Mouse (Mus musculus): ENCODE results near the gene Taf9. TPM values are rescaled to one million over a fixed set of nuclear protein-coding genes. Genes with fewer than 3 reads are reported as not detected.

The Taf9 gene
- 22.7 and 43.3 TPM in 2 replicates for polyA plus RNA-seq (2012)

DNA sequence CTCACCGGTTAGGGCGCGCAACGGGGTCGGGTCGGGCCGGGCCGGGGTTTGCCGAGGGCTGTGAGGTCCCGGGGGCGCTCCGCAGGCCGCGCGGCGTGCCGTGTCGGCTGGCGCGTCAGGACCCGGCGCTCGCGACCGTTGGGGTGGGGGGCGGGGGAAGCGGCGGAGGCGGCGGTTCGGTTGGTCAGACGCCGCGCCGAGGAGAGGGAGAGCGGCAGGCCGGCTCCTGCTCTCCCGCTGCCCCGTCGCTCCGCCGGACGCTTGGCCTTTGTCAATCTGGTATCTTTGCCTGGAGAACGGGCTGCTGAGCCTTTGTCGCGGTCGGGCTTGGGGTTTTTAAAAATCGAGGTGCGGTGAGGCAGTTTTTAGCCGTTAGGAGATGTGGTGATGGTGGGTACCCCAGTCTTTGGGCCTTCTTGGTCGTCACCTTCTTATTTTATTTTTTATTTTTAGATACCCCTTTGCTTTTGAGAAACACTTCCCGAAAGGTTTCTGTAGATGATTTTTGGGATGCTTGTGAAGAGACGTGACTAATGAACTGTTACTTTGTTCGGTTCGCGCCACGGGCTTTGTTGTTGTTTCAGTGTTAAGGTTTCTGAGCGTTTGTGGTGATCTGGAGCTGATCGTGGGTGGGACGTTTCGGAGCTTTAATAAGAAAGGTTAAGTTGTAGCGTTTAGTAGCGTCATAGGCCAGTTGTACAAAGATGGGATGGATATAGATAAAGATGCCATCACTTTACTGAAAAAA, at the start of gene Taf9:
Gene Taf9, plus strand, starts transcription at position 141 of the 748 bp plus-strand sequence.
- no peak for TF ChIP-seq GATA1 (IDR thresholded peaks at IDR 0.05; ENCODE audit: low read length)

DNA sequence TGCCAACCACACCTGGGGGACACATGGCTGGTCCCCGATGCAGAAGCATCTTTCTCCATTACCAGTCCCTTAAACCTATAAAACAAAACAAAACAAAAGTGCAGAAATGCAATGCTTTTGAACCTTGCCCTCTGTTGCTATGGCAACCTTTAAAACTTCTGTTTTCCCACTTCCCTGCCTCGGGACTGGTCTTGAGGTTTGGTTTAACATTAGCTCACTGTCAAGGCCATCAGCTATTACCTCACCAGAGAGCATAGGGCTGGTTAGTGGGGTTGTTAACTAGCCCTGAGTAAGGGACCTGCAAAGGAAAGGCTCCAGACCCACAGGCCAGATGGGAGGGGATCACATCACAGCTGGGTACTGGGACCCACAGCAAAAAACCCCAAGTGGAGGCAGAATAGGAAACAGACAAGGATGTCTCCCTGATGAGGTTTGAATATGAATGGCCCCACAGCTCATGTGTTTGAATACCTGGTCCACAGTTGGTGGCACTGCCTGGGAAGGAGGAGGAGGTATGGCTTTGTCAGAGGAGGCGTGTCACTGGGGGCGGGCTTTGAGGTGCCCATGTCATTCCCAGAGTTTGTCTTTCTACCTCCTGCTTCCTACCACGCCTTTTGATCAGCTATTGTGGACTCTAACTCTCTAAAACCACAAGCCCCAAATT, 49.0 kb upstream of the Taf9 start:
- TF ChIP-seq GATA1 (IDR thresholded peaks at IDR 0.05; ENCODE audit: low read length), result no peak

DNA sequence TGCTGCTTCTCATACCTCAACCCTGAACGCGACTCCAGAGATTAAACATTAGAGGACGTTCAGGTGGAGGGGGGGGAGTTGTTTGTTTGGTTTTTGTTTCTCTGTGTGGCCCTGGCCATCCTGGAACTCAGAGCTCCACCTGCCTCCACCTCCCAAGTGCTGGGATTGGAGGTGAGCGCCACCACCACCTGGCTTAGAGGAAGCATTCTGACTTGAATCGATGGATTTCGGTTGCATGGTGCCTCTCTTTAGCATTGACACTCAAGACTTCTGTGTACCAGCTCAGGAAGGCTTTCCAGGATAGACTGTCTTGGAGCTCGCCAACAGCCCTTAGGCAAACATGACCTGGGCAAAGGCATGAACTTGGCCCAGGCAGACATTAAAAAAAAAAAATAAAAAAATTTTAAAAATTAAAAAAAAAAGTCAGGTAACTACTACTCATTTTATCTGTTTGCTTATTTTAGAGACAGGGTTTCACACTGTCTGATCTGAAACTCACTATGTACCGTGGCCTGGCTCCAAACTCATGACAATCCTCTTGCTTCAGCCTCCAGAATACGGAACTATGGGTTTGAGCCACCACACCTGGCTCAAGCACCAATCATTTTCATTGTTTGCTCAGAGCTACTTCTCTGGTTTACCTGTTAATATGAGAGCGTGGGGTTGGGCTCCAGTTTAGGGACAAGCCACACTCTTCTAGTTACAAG, 48.2 kb upstream of the Taf9 start:
- no peak for TF ChIP-seq GATA1 (IDR thresholded peaks at IDR 0.05; ENCODE audit: low read length)

DNA sequence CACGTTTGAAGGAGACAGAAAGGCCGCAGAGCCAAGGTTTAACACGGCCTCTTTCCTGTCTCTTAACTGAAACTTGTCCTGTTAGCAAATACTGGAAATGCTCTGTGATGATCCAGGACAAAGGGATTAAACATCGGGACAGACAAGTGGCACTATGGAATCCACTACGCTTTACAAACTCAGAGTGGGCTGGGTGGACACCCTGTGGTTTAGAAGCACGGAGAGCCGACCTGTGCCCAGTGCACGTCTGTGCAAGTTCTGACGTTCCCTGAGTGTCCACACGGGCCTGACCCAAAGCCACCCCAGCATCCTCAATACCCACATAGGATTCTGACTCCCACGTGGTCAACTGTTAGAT, 47.7 kb upstream of the Taf9 start:
- TF ChIP-seq GATA1 (IDR thresholded peaks at IDR 0.05; ENCODE audit: low read length), result no peak

DNA sequence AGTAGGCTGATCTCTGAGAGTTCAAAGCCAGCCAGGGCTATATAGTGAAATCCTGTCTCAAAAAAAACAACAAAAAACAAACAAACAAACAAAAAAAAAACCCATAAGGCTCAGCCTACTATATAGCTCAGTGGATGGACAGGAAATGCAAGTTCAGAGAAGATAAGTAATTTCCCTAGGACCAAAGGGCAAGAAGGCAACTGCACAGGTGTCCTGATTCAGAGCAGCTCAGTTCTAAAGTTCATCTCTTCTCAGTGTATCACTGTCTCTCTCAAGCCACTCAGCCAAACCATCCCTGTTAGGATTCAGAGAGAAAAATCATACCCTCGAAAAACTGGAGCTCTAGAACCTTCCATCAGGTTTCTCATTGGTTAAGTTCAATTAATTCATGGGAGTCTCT, 45.5 kb upstream of the Taf9 start:
- TF ChIP-seq GATA1 (IDR thresholded peaks at IDR 0.05; ENCODE audit: low read length), result no peak

DNA sequence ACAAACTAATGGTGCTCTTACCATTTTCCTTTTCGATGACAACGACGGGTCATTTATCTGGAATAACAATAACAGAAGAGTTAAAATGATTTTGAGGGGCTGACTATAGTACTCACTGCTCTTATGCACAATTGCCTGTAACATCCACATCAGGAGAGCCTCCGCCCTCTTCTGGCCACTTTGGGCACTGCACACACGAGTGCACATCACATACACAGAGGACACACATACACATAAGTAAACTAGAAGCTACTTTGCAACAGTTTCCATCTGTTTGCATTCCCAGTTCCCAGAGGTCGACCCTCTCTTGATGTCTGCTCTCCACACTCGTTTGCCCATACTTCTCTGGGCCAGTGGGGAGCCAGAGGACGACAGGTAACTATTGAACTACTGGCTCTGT, 43.6 kb upstream of the Taf9 start:
- no peak for TF ChIP-seq GATA1 (IDR thresholded peaks at IDR 0.05; ENCODE audit: low read length)

DNA sequence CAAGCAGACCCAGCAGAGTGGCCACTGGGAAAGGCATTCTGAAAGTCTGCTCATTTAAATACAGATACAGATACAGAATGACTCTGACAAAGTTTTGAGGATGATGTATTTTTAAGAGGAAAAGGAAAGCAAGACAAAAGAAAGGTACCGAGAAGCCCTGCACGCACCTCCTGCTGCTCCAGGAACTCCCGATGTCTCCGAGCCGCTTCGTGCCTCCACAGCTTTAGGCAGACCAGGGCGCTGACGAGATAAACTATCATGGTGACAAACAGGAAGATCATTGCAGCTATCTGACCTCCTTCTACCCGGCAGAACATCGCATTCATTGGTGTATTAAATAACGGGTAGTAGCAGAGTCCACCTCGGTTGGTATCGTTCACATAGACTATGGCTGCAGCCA, 40.1 kb upstream of the Taf9 start:
- TF ChIP-seq GATA1 (IDR thresholded peaks at IDR 0.05; ENCODE audit: low read length), result no peak

DNA sequence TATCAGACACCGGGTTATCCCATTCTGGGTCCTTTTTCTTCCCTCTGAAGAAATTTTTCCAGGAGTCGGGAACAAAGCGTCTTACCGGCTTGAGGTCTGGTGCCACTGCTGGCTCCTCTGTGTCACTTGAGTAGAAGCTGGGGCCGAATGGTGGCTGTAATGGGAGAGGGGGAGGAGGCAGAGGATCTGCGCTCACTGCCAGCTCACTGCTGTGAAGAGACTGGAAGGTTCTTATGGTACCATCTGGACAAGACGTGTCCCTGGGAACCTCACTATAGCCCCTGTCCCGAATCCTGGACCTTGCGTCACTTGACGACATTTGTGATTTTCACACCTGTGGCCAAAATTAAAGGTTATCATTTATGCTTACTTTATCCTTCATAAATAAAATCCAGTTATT, 39.1 kb upstream of the Taf9 start:
- no peak for TF ChIP-seq GATA1 (IDR thresholded peaks at IDR 0.05; ENCODE audit: low read length)

DNA sequence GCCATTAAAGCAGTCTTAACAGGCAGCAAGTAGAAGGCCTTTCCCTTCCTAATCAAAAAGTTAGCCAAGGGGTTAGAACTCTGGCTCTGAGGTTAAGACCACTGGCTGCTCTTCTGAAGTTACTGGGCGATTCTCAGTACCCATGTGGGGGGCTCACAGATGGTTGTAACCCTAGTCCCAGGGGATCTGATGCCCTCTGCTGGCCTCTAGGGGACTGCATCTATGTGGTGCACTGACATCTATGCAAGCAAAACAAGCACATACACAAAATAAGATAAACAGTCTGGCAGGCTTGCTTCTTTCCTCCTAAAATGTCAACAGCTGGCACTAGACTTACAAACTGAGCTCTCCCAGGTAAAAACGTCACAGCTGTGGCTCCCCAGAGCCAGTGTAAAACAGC, 38.5 kb upstream of the Taf9 start:
- TF ChIP-seq GATA1 (IDR thresholded peaks at IDR 0.05; ENCODE audit: low read length), result no peak

DNA sequence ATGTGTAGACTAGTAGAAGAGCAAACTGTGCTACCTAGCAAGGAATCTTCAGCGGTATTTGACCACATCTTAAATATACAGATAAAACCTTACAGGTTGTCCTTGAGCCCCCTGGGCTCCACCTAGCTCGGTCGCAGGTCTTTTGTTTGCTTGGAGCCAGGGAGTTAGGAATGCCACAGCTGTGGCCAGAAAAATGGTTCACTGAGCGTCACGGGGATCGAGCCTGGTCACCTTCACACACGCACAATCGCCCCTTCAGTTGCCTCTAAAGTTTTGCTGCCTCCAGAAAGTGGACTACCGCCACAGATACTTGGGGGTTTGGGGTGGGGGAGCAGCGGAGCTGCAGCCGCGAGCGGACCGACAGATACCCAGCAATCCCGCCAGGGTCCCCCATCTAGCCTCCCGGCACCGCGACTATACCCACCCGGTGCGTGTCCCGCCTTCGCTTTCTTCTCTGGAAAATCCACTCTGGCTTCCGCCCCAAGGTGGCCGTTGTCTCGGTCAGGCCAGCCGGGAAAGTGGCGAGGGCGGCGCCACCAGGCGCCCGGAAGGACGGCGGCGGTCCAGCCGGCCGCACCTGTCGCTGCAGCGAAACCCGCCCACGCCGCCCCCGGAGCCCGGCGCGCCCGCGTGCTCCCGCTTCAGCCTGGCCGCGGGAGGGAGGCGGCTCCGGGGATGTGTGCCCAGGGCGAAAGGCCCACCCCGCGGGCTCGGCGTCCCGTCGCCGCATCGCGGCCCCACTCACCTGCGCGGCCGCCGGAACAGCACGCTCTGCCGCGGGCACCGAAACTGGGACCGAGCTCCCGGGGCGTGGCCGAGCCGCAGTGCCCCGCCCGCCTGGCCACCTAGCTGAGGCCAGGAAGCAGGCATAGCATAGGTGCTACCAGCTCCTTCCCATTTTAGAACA, 34.9 kb upstream of the Taf9 start, which contains the start of gene Marveld2:
Gene Marveld2, minus strand, starts transcription at position 791 of the 907 bp plus-strand sequence.
- TF ChIP-seq GATA1 (IDR thresholded peaks at IDR 0.05; ENCODE audit: low read length), result no peak

DNA sequence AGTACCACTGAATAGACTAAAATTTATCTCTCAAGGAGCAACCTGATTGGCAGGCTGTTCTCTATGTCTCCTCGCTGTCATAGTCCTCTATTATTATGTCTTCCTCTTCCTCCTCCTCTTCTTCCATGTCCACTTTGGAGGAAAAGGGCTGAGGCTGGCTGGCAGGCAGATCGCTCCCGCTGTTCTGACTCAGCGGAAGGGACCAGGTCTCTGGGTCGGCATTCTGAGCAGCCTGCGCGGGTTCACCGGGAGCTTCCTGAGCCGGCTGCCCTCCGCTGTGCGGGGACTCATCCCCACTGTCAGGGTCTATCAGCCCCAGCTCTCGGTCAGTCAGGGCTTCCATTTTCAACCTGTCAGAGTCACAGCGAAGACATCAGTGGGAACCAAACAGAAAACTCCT, 33.8 kb upstream of the Taf9 start:
- no peak for TF ChIP-seq GATA1 (IDR thresholded peaks at IDR 0.05; ENCODE audit: low read length)

DNA sequence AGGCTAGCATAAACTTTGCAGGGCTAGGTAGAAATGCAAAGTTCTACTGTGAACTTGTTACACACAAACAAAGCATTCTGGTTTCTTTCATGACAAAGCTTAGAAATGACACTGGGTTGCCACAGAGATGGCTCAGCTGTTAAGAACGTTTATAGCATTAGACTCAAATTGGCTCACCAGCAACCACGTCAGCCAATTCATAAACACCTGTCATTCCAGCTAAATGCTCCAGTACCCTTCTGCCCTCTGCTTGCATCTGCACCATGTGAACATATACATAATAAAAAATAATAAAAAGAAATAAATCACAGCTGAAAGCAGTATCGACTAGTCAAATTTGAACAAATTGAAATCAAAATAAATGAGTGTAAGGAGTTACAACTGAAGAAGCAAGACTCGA, 29.1 kb upstream of the Taf9 start:
- no peak for TF ChIP-seq GATA1 (IDR thresholded peaks at IDR 0.05; ENCODE audit: low read length)

DNA sequence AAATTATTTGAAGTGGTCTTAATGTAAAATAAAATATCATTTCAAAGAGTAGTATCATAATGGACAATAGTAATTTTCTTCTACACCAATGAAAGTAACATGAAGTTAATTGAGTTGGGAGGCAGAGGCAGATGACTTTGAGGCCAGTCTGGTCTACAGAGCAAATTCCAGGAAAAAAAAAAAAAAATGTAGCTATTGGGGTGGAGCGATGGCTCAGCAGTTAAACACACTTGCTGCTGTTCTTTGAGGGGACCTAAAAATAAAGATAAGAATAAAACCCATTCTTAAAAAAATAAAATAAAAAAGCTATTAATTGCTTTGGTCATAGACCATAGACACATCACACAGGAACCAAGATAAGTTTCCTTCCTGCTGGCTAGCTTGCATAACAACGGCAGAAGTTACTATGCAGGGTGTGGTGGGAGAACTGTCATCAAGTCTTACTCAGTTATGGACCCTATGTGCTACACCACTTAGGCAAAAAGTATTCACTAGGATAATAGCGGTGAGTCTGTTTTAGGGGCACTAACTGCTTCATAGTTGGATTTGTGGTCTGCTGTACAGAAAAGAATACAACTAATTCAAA, 17.2 kb upstream of the Taf9 start:
- no peak for TF ChIP-seq GATA1 (IDR thresholded peaks at IDR 0.05; ENCODE audit: low read length)

DNA sequence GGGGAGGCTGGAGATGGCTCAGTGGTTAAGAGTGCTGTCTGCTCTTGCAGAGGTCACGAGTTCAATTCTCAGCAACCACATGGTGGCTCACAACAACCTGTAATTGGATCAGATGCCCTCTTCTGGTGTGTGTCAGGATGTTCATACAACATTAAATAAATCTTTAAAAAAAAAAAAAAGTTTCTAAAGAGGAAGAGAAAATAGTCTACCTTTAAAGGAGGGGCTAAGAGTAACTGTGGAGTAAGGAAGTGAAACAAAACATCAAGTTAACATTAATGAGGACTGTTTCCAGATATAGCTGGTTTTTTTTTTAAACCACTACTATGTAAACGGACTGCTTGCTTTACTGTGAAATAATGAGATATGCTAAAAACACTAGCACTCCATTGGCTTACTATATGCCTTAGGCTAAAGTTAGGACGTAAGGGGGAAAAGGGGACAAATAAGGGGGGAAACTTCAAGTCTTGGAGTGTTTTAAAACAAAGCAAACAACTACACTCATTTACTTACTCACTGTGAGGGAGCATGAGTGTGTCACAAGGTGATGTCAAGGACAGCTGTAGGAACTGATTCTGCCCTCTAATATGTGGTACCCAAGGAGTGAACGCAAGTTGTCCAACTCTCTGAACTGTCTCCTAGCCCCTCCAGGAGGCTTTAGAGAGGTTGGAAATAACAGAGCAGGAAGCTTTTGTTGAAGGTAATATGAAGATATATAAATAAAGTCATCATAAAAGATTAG, 8.7 kb upstream of the Taf9 start:
- TF ChIP-seq GATA1 (IDR thresholded peaks at IDR 0.05; ENCODE audit: low read length), result no peak
